Mouse (Mus musculus) olfactory bulb, adult 2 months (tissue): ENCODE measurements around the gene Chrna5.

ENCODE experiments used
- CTCF ChIP-seq: fragments of 200-500 bp; IDR thresholded peaks from 2 replicates; pipeline ENCODE4 v1.5.1; 2012; ENCODE audit warnings: low read depth, mild to moderate bottlenecking, low read length, moderate library complexity; ENCODE audit not compliant: insufficient read depth
- POLR2A ChIP-seq: fragments of 200-500 bp; IDR thresholded peaks from 2 replicates; pipeline ENCODE4 v1.6.1; 2012; ENCODE audit warnings: mild to moderate bottlenecking, low read depth, low read length, moderate library complexity; ENCODE audit not compliant: insufficient read depth

DNA sequence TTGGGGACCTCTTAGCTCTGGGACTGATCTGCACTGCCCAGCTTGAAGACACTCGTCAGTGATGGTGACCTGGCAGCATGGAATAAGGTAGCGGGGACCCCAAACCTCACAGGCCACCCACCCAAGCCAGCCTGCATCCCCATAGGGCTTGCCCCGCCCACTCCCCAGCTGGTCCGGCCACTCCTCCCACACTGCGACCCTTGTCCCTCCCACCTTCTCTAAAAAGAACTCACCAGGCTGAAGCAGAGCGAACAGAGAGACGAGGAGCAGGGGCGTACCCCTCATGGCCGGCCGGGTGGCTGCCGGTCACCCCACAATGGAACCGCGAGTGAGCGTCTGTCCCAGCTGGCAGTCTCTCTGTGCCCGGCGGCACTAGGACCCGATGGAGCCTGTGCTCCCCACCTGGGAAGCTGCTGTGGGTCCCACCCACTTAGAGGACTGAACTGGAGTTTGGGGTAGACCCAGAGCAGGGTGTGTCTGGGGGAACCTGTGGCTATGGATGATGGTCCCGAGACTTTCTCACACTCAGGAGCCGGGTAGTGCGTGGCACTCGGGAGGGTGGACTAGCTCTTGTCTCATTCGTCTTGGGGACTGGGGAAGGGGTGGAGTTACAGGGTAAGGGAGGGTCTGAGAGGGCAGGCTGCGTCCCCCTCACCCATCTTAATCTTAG, 67.7 kb downstream of the Chrna5 start, which contains the start of gene Chrnb4:
- no peak for TF ChIP-seq CTCF
- TF ChIP-seq POLR2A: no peak
